Mouse (Mus musculus): Measurements from ENCODE around the gene Usp20. TPM values are rescaled to one million over a fixed set of nuclear protein-coding genes. Genes with fewer than 3 reads are reported as not detected.
A peak's percentile ranks its signal among the peaks of the same experiment; 100 is the strongest.

Usp20 gene
- total and polyA plus RNA-seq, 2 experiments from 2014 or later: 31.2 to 78.4 TPM

GRCm38 (mm10) chr2:30994853-30995252 lies 12.8 kb downstream of the Usp20 start:
- Histone ChIP-seq H3K4me3 (ENCODE audit: low read depth, low read length) (no peak overlapping the region), H3K27ac (ENCODE audit: low read depth) (peak overlapping the region; percentile 94), H3K4me1 (ENCODE audit: control insufficient read depth, insufficient read depth) (peaks cover 3% of the 10 kb centered on the region), H3K4me2 (ENCODE audit: low read depth, low read length) (no peak overlapping the region), H3K36me3 (replicated peaks; ENCODE audit: control insufficient read depth, insufficient read depth, low read length) (peaks cover 12% of the 10 kb centered on the region), H3K27me3 (ENCODE audit: control insufficient read depth, insufficient read depth, low read length) (no peaks in the 10 kb centered on the region), H3K9ac (replicated peaks; ENCODE audit: low read depth, low read length) (no peak overlapping the region), H3K9me3 (replicated peaks; ENCODE audit: control insufficient read depth, low read length) (no peaks in the 10 kb centered on the region)
- ATAC-seq (ENCODE audit: insufficient read depth, low read depth) (no peak), DNase-seq (ENCODE audit: low spot score) (no peak)
- TF ChIP-seq CTCF (IDR thresholded peaks at IDR 0.05; ENCODE audit: low read depth) (no peak), EP300 (IDR thresholded peaks at IDR 0.05; ENCODE audit: low read depth) (peak; percentile 18; the same call in 1 of the 2 replicates)
- 74% methylated on average over 4 of the region's 4 CpGs for WGBS

GRCm38 (mm10) chr2:30995432-30995996 lies 13.4 kb downstream of the Usp20 start:
- Histone ChIP-seq H3K36me3 (replicated peaks; ENCODE audit: control insufficient read depth, insufficient read depth, low read length) (peaks cover 19% of the 10 kb centered on the region), H3K9ac (replicated peaks; ENCODE audit: low read depth, low read length) (peak overlapping the region; percentile 39), H3K27me3 (ENCODE audit: control insufficient read depth, insufficient read depth, low read length) (no peaks in the 10 kb centered on the region), H3K4me1 (ENCODE audit: control insufficient read depth, insufficient read depth) (peaks cover 3% of the 10 kb centered on the region), H3K4me3 (ENCODE audit: low read depth, low read length) (peak overlapping the region; percentile 52), H3K27ac (ENCODE audit: low read depth) (peak overlapping the region; percentile 94), H3K9me3 (replicated peaks; ENCODE audit: control insufficient read depth, low read length) (no peaks in the 10 kb centered on the region), H3K4me2 (ENCODE audit: low read depth, low read length) (peak overlapping the region; percentile 70)
- 28% methylated on average over 11 of the region's 11 CpGs for WGBS
- TF ChIP-seq EP300 (IDR thresholded peaks at IDR 0.05; ENCODE audit: low read depth) (no peak; the same call in 1 of the 2 replicates), CTCF (IDR thresholded peaks at IDR 0.05; ENCODE audit: low read depth) (no peak)
- DNase-seq (ENCODE audit: low spot score) (peak; percentile 85), ATAC-seq (ENCODE audit: insufficient read depth, low read depth) (peak; percentile 84)

GRCm38 (mm10) chr2:30998443-30999260 lies 16.6 kb downstream of the Usp20 start:
- no peaks in the 10 kb centered on the region for H3K27me3 ChIP-seq (ENCODE audit: control insufficient read depth, insufficient read depth, low read length)
- peaks cover 40% of the 10 kb centered on the region for H3K36me3 ChIP-seq (replicated peaks; ENCODE audit: control insufficient read depth, insufficient read depth, low read length)
- no peak overlapping the region for H3K4me3 ChIP-seq (ENCODE audit: low read depth, low read length)
- H3K9ac ChIP-seq (replicated peaks; ENCODE audit: low read depth, low read length): no peak overlapping the region
- peaks cover 3% of the 10 kb centered on the region for H3K4me1 ChIP-seq (ENCODE audit: control insufficient read depth, insufficient read depth)
- WGBS: 74% methylated on average over 8 of the region's 8 CpGs
- no peak for TF ChIP-seq CTCF (IDR thresholded peaks at IDR 0.05; ENCODE audit: low read depth)
- TF ChIP-seq EP300 (IDR thresholded peaks at IDR 0.05; ENCODE audit: low read depth): no peak
- ATAC-seq (ENCODE audit: insufficient read depth, low read depth) (no peak), DNase-seq (ENCODE audit: low spot score) (no peak)
- H3K27ac ChIP-seq (ENCODE audit: low read depth): no peak overlapping the region
- 0 out of 2 replicates have a peak overlapping the region, but pooled peaks have one; percentile 5 for H3K4me2 ChIP-seq (ENCODE audit: low read depth, low read length)
- no peaks in the 10 kb centered on the region for H3K9me3 ChIP-seq (replicated peaks; ENCODE audit: control insufficient read depth, low read length)

DNA sequence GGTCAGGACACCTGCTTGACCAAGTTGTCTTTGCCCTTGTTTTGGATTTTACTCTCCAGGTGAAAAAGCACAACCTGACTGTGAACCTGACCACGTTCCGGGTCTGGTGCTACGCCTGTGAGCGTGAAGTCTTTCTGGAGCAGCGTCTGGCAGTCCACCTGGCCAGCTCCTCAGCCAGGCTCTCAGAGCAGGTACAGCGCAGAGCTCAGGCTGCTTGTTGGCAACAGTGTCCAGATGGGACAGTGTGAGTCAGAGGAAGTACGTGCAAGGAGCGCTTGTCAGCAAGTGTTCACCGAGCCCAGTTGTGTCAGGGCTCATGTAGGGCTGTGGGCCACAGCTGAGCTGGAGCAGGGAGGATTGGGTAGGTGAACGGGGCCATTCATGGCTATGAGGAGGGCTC lies 20.8 kb downstream of the Usp20 start:
- peaks cover 62% of the 10 kb centered on the region for H3K36me3 ChIP-seq (replicated peaks; ENCODE audit: control insufficient read depth, insufficient read depth, low read length)
- DNase-seq (ENCODE audit: low spot score) (no peak), ATAC-seq (ENCODE audit: insufficient read depth, low read depth) (no peak)
- no peak overlapping the region for H3K27ac ChIP-seq (ENCODE audit: low read depth)
- H3K4me1 ChIP-seq (ENCODE audit: control insufficient read depth, insufficient read depth): peaks cover 21% of the 10 kb centered on the region
- no peaks in the 10 kb centered on the region for H3K9me3 ChIP-seq (replicated peaks; ENCODE audit: control insufficient read depth, low read length)
- H3K9ac ChIP-seq (replicated peaks; ENCODE audit: low read depth, low read length): no peak overlapping the region
- TF ChIP-seq CTCF (IDR thresholded peaks at IDR 0.05; ENCODE audit: low read depth): no peak
- TF ChIP-seq EP300 (IDR thresholded peaks at IDR 0.05; ENCODE audit: low read depth): no peak
- H3K27me3 ChIP-seq (ENCODE audit: control insufficient read depth, insufficient read depth, low read length): no peaks in the 10 kb centered on the region
- H3K4me3 ChIP-seq (ENCODE audit: low read depth, low read length): no peak overlapping the region
- H3K4me2 ChIP-seq (ENCODE audit: low read depth, low read length): no peak overlapping the region
- whole genome bisulfite sequencing: 85% methylated on average over 10 of the region's 10 CpGs

- no peak for ATAC-seq (ENCODE audit: insufficient read depth, low read depth)
- Histone ChIP-seq H3K27ac (ENCODE audit: low read depth) (peak overlapping the region; percentile 92), H3K9ac (replicated peaks; ENCODE audit: low read depth, low read length) (no peak overlapping the region; the same call in 1 of the 2 replicates)
These were observed 23.4 kb downstream of the Usp20 start for GRCm38 (mm10) chr2:31005453-31005852.

More at GRCm38 (mm10) chr2:31005453-31005852, 23.4 kb downstream of the Usp20 start:
- peaks cover 68% of the 10 kb centered on the region for H3K36me3 ChIP-seq (replicated peaks; ENCODE audit: control insufficient read depth, insufficient read depth, low read length)
- no peak for DNase-seq (ENCODE audit: low spot score)
- H3K4me3 ChIP-seq (ENCODE audit: low read depth, low read length): no peak overlapping the region
- H3K4me1 ChIP-seq (ENCODE audit: control insufficient read depth, insufficient read depth): peaks cover 18% of the 10 kb centered on the region
- TF ChIP-seq EP300 (IDR thresholded peaks at IDR 0.05; ENCODE audit: low read depth) (no peak), CTCF (IDR thresholded peaks at IDR 0.05; ENCODE audit: low read depth) (no peak)
- 44% methylated on average over 2 of the region's 2 CpGs for WGBS
- 0 out of 2 replicates have a peak overlapping the region, but pooled peaks have one; percentile 19 for H3K4me2 ChIP-seq (ENCODE audit: low read depth, low read length)
- H3K9me3 ChIP-seq (replicated peaks; ENCODE audit: control insufficient read depth, low read length): no peaks in the 10 kb centered on the region
- no peaks in the 10 kb centered on the region for H3K27me3 ChIP-seq (ENCODE audit: control insufficient read depth, insufficient read depth, low read length)

Measured in heart, postnatal 0 days (tissue).